Mouse (Mus musculus): ENCODE measurements around the gene Trrap. TPM values are rescaled to one million over a fixed set of nuclear protein-coding genes. Genes with fewer than 3 reads are reported as not detected.
"Not testable (repeated sequence)": the region's sequence is repeated elsewhere in the genome, so short reads cannot be mapped to it uniquely, and the experiment has no call there.

Gene Trrap
- 81.7 and 109 TPM in 2 replicates for polyA plus RNA-seq (2014; fragmentation: Nextera tagmentation; extraction: Ambion mirVana)

DNA sequence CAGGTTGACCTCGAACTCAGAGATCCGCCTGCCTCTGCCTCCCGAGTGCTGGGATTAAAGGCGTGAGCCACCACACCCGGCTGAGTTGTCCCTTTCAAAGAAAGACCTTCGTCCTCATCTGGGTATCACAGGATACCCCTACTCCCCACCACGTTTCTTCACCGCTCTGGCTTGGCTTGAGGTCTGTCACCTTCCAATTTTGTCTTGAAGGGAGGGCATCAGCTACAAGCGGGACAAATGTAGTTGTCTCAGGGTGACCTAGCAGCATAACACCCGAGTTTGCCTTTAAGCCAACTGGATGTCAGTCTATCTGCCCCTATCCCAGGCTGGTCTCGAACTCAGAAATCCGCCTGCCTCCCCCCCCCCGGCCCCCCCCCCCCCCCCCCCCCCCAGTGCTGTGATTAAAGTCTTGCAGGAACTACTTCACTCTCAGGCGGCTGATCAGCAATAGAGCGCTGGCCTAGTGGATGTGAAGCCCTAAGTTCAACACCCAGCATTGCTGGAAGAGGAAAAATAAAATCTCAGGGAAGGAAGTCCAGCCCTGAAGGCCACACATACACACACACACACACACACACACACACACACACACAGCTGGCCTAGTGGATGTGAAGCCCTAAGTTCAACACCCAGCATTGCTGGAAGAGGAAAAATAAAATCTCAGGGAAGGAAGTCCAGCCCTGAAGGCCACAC lies at the start of gene Trrap:
Gene Trrap (plus strand): TSS at position 627 of the 693 bp plus-strand sequence.
- 82% methylated on average over 14 of the region's 15 CpGs for WGBS
- Histone ChIP-seq H3K4me1 (ENCODE audit: control insufficient read depth, insufficient read depth, low read length) (peaks cover 11% of the 10 kb centered on the region), H3K9ac (replicated peaks; ENCODE audit: low read length) (peak within 1 kb of the TSS; percentile 87), H3K27ac (replicated peaks; ENCODE audit: low read depth, low read length) (peak within 1 kb of the TSS; percentile 96), H3K36me3 (ENCODE audit: control insufficient read depth, insufficient read depth, low read length) (peaks cover 15% of the 10 kb centered on the region), H3K4me3 (replicated peaks; ENCODE audit: low read depth, low read length) (peak within 1 kb of the TSS; percentile 78), H3K4me2 (ENCODE audit: low read length) (peak within 1 kb of the TSS; percentile 71)
- not testable (repeated sequence) for DNase-seq; H3K27me3 ChIP-seq (ENCODE audit: control insufficient read depth, insufficient read depth, low read length); H3K9me3 ChIP-seq (ENCODE audit: control insufficient read depth, low read length)
- peak; percentile 3; the same call in 1 of the 2 replicates for ATAC-seq (ENCODE audit: low FRiP score, low TSS enrichment)

GRCm38 (mm10) chr5:144719781-144720180 lies 47.8 kb upstream of the Trrap start:
- no peaks in the 10 kb centered on the region for H3K4me1 ChIP-seq (ENCODE audit: control insufficient read depth, insufficient read depth, low read length)
- no peaks in the 10 kb centered on the region for H3K27me3 ChIP-seq (ENCODE audit: control insufficient read depth, insufficient read depth, low read length)
- DNase-seq, result no peak
- no peak for ATAC-seq (ENCODE audit: low FRiP score, low TSS enrichment)
- no peaks in the 10 kb centered on the region for H3K9me3 ChIP-seq (ENCODE audit: control insufficient read depth, low read length)
- no peak overlapping the region for H3K4me2 ChIP-seq (ENCODE audit: low read length)
- H3K9ac ChIP-seq (replicated peaks; ENCODE audit: low read length), result no peak overlapping the region
- H3K27ac ChIP-seq (replicated peaks; ENCODE audit: low read depth, low read length), result no peak overlapping the region
- whole genome bisulfite sequencing, result 66% methylated on average over 6 of the region's 6 CpGs
- H3K4me3 ChIP-seq (replicated peaks; ENCODE audit: low read depth, low read length), result no peak overlapping the region
- H3K36me3 ChIP-seq (ENCODE audit: control insufficient read depth, insufficient read depth, low read length), result no peaks in the 10 kb centered on the region

DNA sequence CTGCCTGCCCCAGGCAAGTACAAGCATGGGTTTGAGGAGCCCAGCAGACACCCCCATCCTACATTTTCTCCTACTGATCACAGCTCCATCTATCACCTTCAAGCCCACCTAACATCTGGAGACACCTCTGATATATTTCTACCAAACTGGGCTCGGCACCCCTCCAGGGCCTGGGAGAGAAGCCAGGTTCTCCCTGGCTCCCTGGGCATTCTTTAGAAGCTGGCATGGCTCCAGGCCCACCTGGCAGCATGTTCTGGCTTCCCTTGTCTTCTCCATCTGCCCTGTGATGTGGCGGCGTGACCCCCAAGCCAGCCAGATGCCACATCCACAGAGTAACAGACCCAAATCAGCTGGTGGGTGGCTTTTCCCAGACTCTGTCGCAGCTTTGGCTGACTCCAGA lies 47.3 kb upstream of the Trrap start:
- H3K27me3 ChIP-seq (ENCODE audit: control insufficient read depth, insufficient read depth, low read length), result no peaks in the 10 kb centered on the region
- H3K36me3 ChIP-seq (ENCODE audit: control insufficient read depth, insufficient read depth, low read length), result no peaks in the 10 kb centered on the region
- no peak overlapping the region for H3K27ac ChIP-seq (replicated peaks; ENCODE audit: low read depth, low read length)
- no peak for DNase-seq
- no peaks in the 10 kb centered on the region for H3K4me1 ChIP-seq (ENCODE audit: control insufficient read depth, insufficient read depth, low read length)
- 79% methylated on average over 4 of the region's 4 CpGs for WGBS
- H3K4me2 ChIP-seq (ENCODE audit: low read length), result no peak overlapping the region
- H3K4me3 ChIP-seq (replicated peaks; ENCODE audit: low read depth, low read length), result no peak overlapping the region
- H3K9ac ChIP-seq (replicated peaks; ENCODE audit: low read length), result no peak overlapping the region
- no peak for ATAC-seq (ENCODE audit: low FRiP score, low TSS enrichment)
- H3K9me3 ChIP-seq (ENCODE audit: control insufficient read depth, low read length), result no peaks in the 10 kb centered on the region

DNA sequence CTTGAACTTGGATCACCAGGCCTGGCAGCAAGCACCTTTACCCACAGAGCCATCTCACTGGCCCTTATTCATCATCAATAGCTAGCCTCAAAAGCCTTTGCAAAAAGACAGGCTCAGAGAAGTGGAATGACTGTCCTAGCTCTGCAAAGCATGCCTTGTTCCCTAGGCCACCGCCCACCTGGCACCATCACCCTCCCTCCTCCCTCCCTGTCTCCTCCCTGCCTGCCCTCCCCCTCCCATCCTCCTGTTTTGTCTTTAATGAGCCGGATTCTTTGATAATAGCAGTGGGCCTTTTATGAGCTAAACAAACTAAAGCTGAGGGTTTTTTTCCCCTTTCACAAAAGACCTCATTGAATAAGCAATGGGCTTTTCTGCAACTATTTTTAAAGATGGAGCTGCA lies 42.6 kb upstream of the Trrap start:
- no peak for ATAC-seq (ENCODE audit: low FRiP score, low TSS enrichment)

GRCm38 (mm10) chr5:144725554-144725953 lies 42.0 kb upstream of the Trrap start:
- 81% methylated on average over 3 of the region's 3 CpGs for WGBS
- Histone ChIP-seq H3K9me3 (ENCODE audit: control insufficient read depth, low read length) (no peaks in the 10 kb centered on the region), H3K4me1 (ENCODE audit: control insufficient read depth, insufficient read depth, low read length) (no peaks in the 10 kb centered on the region), H3K9ac (replicated peaks; ENCODE audit: low read length) (no peak overlapping the region), H3K4me3 (replicated peaks; ENCODE audit: low read depth, low read length) (no peak overlapping the region), H3K27me3 (ENCODE audit: control insufficient read depth, insufficient read depth, low read length) (no peaks in the 10 kb centered on the region), H3K27ac (replicated peaks; ENCODE audit: low read depth, low read length) (no peak overlapping the region), H3K4me2 (ENCODE audit: low read length) (no peak overlapping the region), H3K36me3 (ENCODE audit: control insufficient read depth, insufficient read depth, low read length) (no peaks in the 10 kb centered on the region)
- DNase-seq (no peak), ATAC-seq (ENCODE audit: low FRiP score, low TSS enrichment) (no peak)

More for the DNA sequence above, 42.6 kb upstream of the Trrap start:
- WGBS, result 11% methylated on average over 2 of the region's 2 CpGs
- no peaks in the 10 kb centered on the region for H3K27me3 ChIP-seq (ENCODE audit: control insufficient read depth, insufficient read depth, low read length)
- no peak overlapping the region for H3K9ac ChIP-seq (replicated peaks; ENCODE audit: low read length)
- H3K9me3 ChIP-seq (ENCODE audit: control insufficient read depth, low read length), result no peaks in the 10 kb centered on the region
- no peak overlapping the region for H3K4me2 ChIP-seq (ENCODE audit: low read length)
- DNase-seq, result peak; percentile 46
- no peak overlapping the region for H3K27ac ChIP-seq (replicated peaks; ENCODE audit: low read depth, low read length)
- H3K36me3 ChIP-seq (ENCODE audit: control insufficient read depth, insufficient read depth, low read length), result no peaks in the 10 kb centered on the region
- no peaks in the 10 kb centered on the region for H3K4me1 ChIP-seq (ENCODE audit: control insufficient read depth, insufficient read depth, low read length)
- no peak overlapping the region for H3K4me3 ChIP-seq (replicated peaks; ENCODE audit: low read depth, low read length)

DNA sequence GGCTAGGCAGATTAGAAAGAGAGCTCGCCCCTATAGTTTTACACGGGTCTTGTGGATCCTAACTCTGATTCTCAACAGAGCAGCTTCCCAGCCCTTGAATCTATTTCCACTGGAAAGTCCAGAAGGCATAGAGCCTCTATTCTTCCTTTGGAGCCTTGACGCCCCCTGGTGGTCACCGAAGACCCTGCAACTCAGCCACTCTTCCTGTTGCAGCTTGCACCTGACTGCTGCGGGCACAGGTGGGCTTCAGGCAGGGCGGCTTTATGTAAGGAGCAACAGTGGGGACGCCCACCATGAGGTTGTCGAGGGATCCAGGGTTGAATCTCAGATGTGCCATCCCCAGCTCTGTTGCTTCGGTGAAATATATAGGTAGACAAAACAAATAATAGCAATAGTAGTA lies 40.4 kb upstream of the Trrap start:
- WGBS, result 4% methylated on average over 9 of the region's 9 CpGs
- DNase-seq (peak; percentile 92), ATAC-seq (ENCODE audit: low FRiP score, low TSS enrichment) (peak; percentile 24; the same call in 1 of the 2 replicates)
- Histone ChIP-seq H3K4me1 (ENCODE audit: control insufficient read depth, insufficient read depth, low read length) (no peaks in the 10 kb centered on the region), H3K27me3 (ENCODE audit: control insufficient read depth, insufficient read depth, low read length) (no peaks in the 10 kb centered on the region), H3K9ac (replicated peaks; ENCODE audit: low read length) (no peak overlapping the region), H3K9me3 (ENCODE audit: control insufficient read depth, low read length) (no peaks in the 10 kb centered on the region), H3K27ac (replicated peaks; ENCODE audit: low read depth, low read length) (no peak overlapping the region), H3K4me2 (ENCODE audit: low read length) (no peak overlapping the region), H3K36me3 (ENCODE audit: control insufficient read depth, insufficient read depth, low read length) (no peaks in the 10 kb centered on the region), H3K4me3 (replicated peaks; ENCODE audit: low read depth, low read length) (no peak overlapping the region)

DNA sequence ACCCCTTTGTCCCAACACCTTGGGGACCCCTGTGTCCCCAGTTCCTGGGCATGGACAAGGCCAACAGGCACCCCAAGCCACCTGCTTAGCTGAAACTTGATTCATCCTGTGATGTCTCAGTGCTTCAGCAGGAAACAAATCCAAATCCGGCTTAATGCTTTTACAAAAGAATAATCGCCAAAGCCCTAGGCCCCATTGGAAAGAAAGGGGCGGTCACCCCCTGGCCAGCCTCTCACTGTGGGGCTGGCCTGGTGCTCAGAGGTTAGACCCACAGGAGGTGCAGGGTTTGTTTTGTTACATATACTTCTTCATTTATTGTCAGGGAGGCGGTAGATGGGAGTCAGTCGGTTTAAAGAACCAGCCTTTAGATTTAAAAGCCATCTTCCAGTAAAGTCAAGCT lies 39.3 kb upstream of the Trrap start:
- ATAC-seq (ENCODE audit: low FRiP score, low TSS enrichment) (no peak), DNase-seq (peak; percentile 32)
- Histone ChIP-seq H3K4me1 (ENCODE audit: control insufficient read depth, insufficient read depth, low read length) (no peaks in the 10 kb centered on the region), H3K9me3 (ENCODE audit: control insufficient read depth, low read length) (no peaks in the 10 kb centered on the region), H3K36me3 (ENCODE audit: control insufficient read depth, insufficient read depth, low read length) (no peaks in the 10 kb centered on the region), H3K4me3 (replicated peaks; ENCODE audit: low read depth, low read length) (no peak overlapping the region), H3K27ac (replicated peaks; ENCODE audit: low read depth, low read length) (no peak overlapping the region), H3K9ac (replicated peaks; ENCODE audit: low read length) (no peak overlapping the region), H3K27me3 (ENCODE audit: control insufficient read depth, insufficient read depth, low read length) (no peaks in the 10 kb centered on the region), H3K4me2 (ENCODE audit: low read length) (no peak overlapping the region)
- 8% methylated on average over 5 of the region's 5 CpGs for WGBS

- H3K4me3 ChIP-seq (replicated peaks; ENCODE audit: low read depth, low read length), result no peak overlapping the region
- no peaks in the 10 kb centered on the region for H3K27me3 ChIP-seq (ENCODE audit: control insufficient read depth, insufficient read depth, low read length)
- no peak overlapping the region for H3K9ac ChIP-seq (replicated peaks; ENCODE audit: low read length)
- H3K36me3 ChIP-seq (ENCODE audit: control insufficient read depth, insufficient read depth, low read length), result no peaks in the 10 kb centered on the region
- DNase-seq, result no peak
- no peaks in the 10 kb centered on the region for H3K4me1 ChIP-seq (ENCODE audit: control insufficient read depth, insufficient read depth, low read length)
- H3K27ac ChIP-seq (replicated peaks; ENCODE audit: low read depth, low read length), result no peak overlapping the region
- H3K9me3 ChIP-seq (ENCODE audit: control insufficient read depth, low read length), result no peaks in the 10 kb centered on the region
- no peak for ATAC-seq (ENCODE audit: low FRiP score, low TSS enrichment)
- H3K4me2 ChIP-seq (ENCODE audit: low read length), result no peak overlapping the region
- WGBS, result 54% methylated on average over 8 of the region's 8 CpGs
Observed at GRCm38 (mm10) chr5:144729216-144729615, 38.3 kb upstream of the Trrap start.

DNA sequence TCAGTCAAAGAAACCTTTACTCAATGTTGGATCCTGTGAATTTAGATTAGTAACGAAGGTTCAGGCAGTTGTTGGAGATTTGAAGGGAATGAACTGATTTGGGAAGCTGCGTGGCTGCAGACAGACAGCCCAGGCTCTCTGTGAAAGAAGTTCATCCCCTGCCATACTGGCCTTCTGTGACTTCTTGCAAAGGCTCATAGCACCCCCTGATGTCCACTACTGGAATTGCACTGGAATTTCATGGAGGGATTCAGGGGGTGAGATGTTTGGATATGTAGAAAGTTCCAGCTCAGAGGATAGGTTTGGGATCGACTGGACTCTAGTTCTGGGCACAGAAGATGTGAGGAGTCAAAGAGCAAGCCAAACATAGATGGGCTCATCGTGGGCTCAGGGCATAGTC lies 33.6 kb upstream of the Trrap start:
- Histone ChIP-seq H3K27ac (replicated peaks; ENCODE audit: low read depth, low read length) (no peak overlapping the region), H3K4me3 (replicated peaks; ENCODE audit: low read depth, low read length) (no peak overlapping the region), H3K9ac (replicated peaks; ENCODE audit: low read length) (no peak overlapping the region), H3K4me1 (ENCODE audit: control insufficient read depth, insufficient read depth, low read length) (no peaks in the 10 kb centered on the region), H3K9me3 (ENCODE audit: control insufficient read depth, low read length) (no peaks in the 10 kb centered on the region), H3K36me3 (ENCODE audit: control insufficient read depth, insufficient read depth, low read length) (peaks cover 17% of the 10 kb centered on the region), H3K4me2 (ENCODE audit: low read length) (no peak overlapping the region), H3K27me3 (ENCODE audit: control insufficient read depth, insufficient read depth, low read length) (no peaks in the 10 kb centered on the region)
- ATAC-seq (ENCODE audit: low FRiP score, low TSS enrichment) (no peak), DNase-seq (peak; percentile 87)
- WGBS, result 25% methylated on average over 4 of the region's 4 CpGs

Measured in midbrain, embryonic 14.5 days (tissue).